Mouse (Mus musculus): Measurements from ENCODE around the gene Klrc2. TPM values are rescaled to one million over a fixed set of nuclear protein-coding genes. Genes with fewer than 3 reads are reported as not detected.

The Klrc2 gene
- polyA plus RNA-seq, 1 experiment: not detected

DNA sequence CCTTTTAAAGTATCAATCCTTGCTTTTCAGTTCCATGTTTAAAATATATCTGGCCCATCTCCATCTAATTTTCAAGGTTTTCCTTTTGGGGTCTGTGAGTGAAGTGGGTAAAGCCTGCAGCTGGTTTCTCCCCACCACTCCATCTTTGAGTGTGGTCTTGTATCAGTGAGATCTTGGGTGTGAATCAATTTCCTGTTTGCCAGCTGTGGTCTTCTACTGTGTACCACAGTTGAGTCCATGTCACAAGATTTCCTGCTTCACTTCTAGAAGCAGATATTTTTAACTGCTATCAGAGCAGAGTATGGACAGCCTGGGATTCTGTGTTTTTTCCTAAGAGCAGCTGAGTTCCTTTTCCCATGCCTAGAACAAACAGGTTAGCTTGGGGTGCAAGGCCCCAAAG, 52.1 kb downstream of the Klrc2 start:
- Histone ChIP-seq H3K4me3 (ENCODE audit: control insufficient read depth, low read depth, low read length) (no peak overlapping the region), H3K27me3 (ENCODE audit: control insufficient read depth, insufficient read depth, low read length) (no peaks in the 10 kb centered on the region), H3K4me1 (ENCODE audit: control insufficient read depth, insufficient read depth, low read length) (no peaks in the 10 kb centered on the region), H3K27ac (ENCODE audit: control insufficient read depth, insufficient read depth, low read depth, low read length) (no peak overlapping the region), H3K36me3 (ENCODE audit: control insufficient read depth, insufficient read depth, low read length) (no peaks in the 10 kb centered on the region)
- TF ChIP-seq POLR2A (IDR thresholded peaks at IDR 0.05; ENCODE audit: control insufficient read depth, low read depth, low read length) (no peak), CTCF (IDR thresholded peaks at IDR 0.05; ENCODE audit: control insufficient read depth, insufficient read depth, insufficient replicate concordance, low read depth, low read length) (no peak)

Other genes with a start within 250 kb of the Klrc2 start
- 0.02 TPM in 1 of 2 replicates, not detected in the other for gene Clec1a, start 208.7 kb downstream of the Klrc2 start, polyA plus RNA-seq (2012; rRNA removed)
- 0.06 and 0.12 TPM in 2 replicates for gene Olr1, start 153.5 kb downstream of the Klrc2 start, polyA plus RNA-seq (2012; rRNA removed)
- not detected in 2 replicates for gene Tmem52b, start 148.1 kb downstream of the Klrc2 start, polyA plus RNA-seq (2012; rRNA removed)
- 279 and 296 TPM in 2 replicates for gene Gabarapl1, start 127.5 kb downstream of the Klrc2 start, polyA plus RNA-seq (2012; rRNA removed)
- gene Klre1, start 82.8 kb downstream of the Klrc2 start, polyA plus RNA-seq (2012; rRNA removed): 0.14 TPM in 2 replicates
- not detected in 2 replicates for gene Klrd1, start 68.9 kb downstream of the Klrc2 start, polyA plus RNA-seq (2012; rRNA removed)
- not detected in 2 replicates for gene Klrk1, start 36.8 kb downstream of the Klrc2 start, polyA plus RNA-seq (2012; rRNA removed)
- not detected in 2 replicates for gene Klrc3, start 17.4 kb downstream of the Klrc2 start, polyA plus RNA-seq (2012; rRNA removed)
- not detected in 2 replicates for gene Klrc1, start 18.3 kb upstream of the Klrc2 start, polyA plus RNA-seq (2012; rRNA removed)
- not detected in 2 replicates for gene Klri1, start 56.4 kb upstream of the Klrc2 start, polyA plus RNA-seq (2012; rRNA removed)
- not detected in 2 replicates for gene Klri2, start 79.8 kb upstream of the Klrc2 start, polyA plus RNA-seq (2012; rRNA removed)
- gene Gm156, start 123.6 kb upstream of the Klrc2 start, polyA plus RNA-seq (2012; rRNA removed): not detected in 2 replicates
- not detected in 2 replicates for gene Gm17631, start 202.0 kb upstream of the Klrc2 start, polyA plus RNA-seq (2012; rRNA removed)
- gene Klra17, start 216.0 kb upstream of the Klrc2 start, polyA plus RNA-seq (2012; rRNA removed): not detected in 2 replicates